Mouse (Mus musculus) liver, embryonic 14.5 days (tissue): ENCODE results near the gene T2.
"Not testable (repeated sequence)": the region's sequence is repeated elsewhere in the genome, so short reads cannot be mapped to it uniquely, and the experiment has no call there.

Experiments
- CTCF ChIP-seq: IDR thresholded peaks from 2 replicates; pipeline ENCODE4 v1.5.1; 2016; ENCODE audit warnings: antibody characterized with exemption, low read depth, control low read depth
- EP300 ChIP-seq: IDR thresholded peaks from 2 replicates; pipeline ENCODE4 v1.6.1; 2016; ENCODE audit warnings: antibody characterized with exemption, low read depth

DNA sequence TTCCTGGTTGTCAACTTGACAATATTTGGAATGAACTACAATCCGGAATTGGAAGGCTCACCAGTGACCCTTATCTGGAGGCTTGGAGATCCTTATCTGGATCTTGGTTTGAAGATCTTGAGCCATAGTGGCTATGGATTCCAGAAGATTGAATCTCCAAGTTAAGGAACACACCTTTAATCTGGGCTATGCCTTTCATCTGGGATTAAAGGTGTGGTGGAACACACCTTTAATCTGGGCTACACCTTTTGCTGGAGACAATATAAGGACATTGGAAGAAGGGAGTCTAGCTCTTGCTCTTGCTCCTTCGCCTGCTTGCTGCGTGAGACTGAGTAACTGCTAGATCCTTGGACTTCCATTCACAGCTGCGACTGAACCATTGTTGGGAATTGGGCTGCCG is 18.6 kb upstream of the T2 start, which contains the start of gene Prr18:
- not testable (repeated sequence) for TF ChIP-seq EP300, CTCF
